27 mouse cellular contexts compared by ENCODE assay signal in genomic region chr3:96808136-96808535, GRCm38 (mm10). TPM values are rescaled to one million over a fixed set of nuclear protein-coding genes. Genes with fewer than 3 reads are reported as not detected.
"Had no signal": no experiment of that assay in that cellular context is flagged by ENCODE, and none has a peak within 500 bp of the region (broad histone marks: within the 10 kb centered on the region; RNA-seq: fewer than 3 reads in every experiment).

No protein-coding gene starts in this region.

- H3K27me3 ChIP-seq: liver, embryonic 12.5 days; liver, embryonic 15.5 days; midbrain, embryonic 12.5 days; neural tube, embryonic 13.5 days had no signal

- H3K4me1 ChIP-seq: midbrain, embryonic 12.5 days; neural tube, embryonic 13.5 days had no signal

- H3K4me2 ChIP-seq: limb, embryonic 13.5 days; liver, embryonic 12.5 days; liver, embryonic 15.5 days; lung, embryonic 15.5 days; midbrain, embryonic 12.5 days; neural tube, embryonic 13.5 days had no signal

- DNase-seq: kidney, adult 9 months; kidney, postnatal 4 days; liver; lung, adult 18-20 months; right cerebral cortex, adult 18-20 months; right cerebral cortex, postnatal 14 days; right cerebral cortex, postnatal 4 days; thymus, adult 2 months; thymus, postnatal 14 days; thymus, postnatal 4 days had no signal

- ATAC-seq: liver, embryonic 12.5 days; midbrain, embryonic 16.5 days had no signal

- H3K27ac ChIP-seq: limb, embryonic 13.5 days; liver, embryonic 12.5 days; liver, embryonic 15.5 days; lung, embryonic 15.5 days; midbrain, embryonic 12.5 days; neural tube, embryonic 13.5 days; stomach, postnatal 0 days had no signal

- H3K4me3 ChIP-seq: limb, embryonic 10.5 days; limb, embryonic 13.5 days; liver, embryonic 12.5 days; liver, embryonic 15.5 days; lung, embryonic 15.5 days; midbrain, embryonic 12.5 days; myocyte; neural tube, embryonic 13.5 days had no signal

- H3K9ac ChIP-seq: limb, embryonic 13.5 days; liver, embryonic 12.5 days; liver, embryonic 15.5 days; lung, embryonic 15.5 days; midbrain, embryonic 12.5 days; neural tube, embryonic 13.5 days had no signal

- H3K9me3 ChIP-seq: limb, embryonic 10.5 days; limb, embryonic 13.5 days; liver, embryonic 12.5 days; liver, embryonic 15.5 days; lung, embryonic 15.5 days; midbrain, embryonic 12.5 days; neural tube, embryonic 13.5 days had no signal

- H3K36me3 ChIP-seq: limb, embryonic 10.5 days; liver, embryonic 12.5 days; liver, embryonic 15.5 days; lung, embryonic 15.5 days; midbrain, embryonic 12.5 days had no signal

RNA-seq across cellular contexts. Expression of gene Pdzk1, which starts 20.9 kb away (rescaled TPM):
- total RNA-seq: megakaryocyte progenitor cell, adult 5-6 weeks; monocyte, adult 5-6 weeks had no signal
- polyA plus RNA-seq: limb, embryonic 10.5 days; limb, embryonic 13.5 days; midbrain, embryonic 12.5 days; stomach, embryonic 14.5 days had no signal

RNA-seq across cellular contexts. Expression of gene Cd160, which starts 21.0 kb away (rescaled TPM):
- total RNA-seq: layer of hippocampus, adult 18-20 months; layer of hippocampus, postnatal 25 days; left cerebral cortex, adult 18-20 months; left cerebral cortex, postnatal 25 days had no signal
